Mouse (Mus musculus): ENCODE results near the gene Clec16a. TPM values are rescaled to one million over a fixed set of nuclear protein-coding genes. Genes with fewer than 3 reads are reported as not detected.

Gene Clec16a
- polyA plus RNA-seq, 1 experiment from 2014 or later: 31.0 TPM

GRCm38 (mm10) chr16:10511134-10511520 lies 34.0 kb upstream of the Clec16a start:
- Histone ChIP-seq H3K27me3 (ENCODE audit: control insufficient read depth, insufficient read depth, low read length) (no peaks in the 10 kb centered on the region), H3K27ac (ENCODE audit: low read length) (no peak overlapping the region), H3K36me3 (ENCODE audit: control insufficient read depth, insufficient read depth, low read length) (no peaks in the 10 kb centered on the region), H3K4me1 (ENCODE audit: control insufficient read depth, insufficient read depth, low read length) (no peaks in the 10 kb centered on the region), H3K9ac (ENCODE audit: low read length) (no peak overlapping the region), H3K4me3 (replicated peaks; ENCODE audit: low read length) (no peak overlapping the region), H3K9me3 (replicated peaks; ENCODE audit: control insufficient read depth, low read length) (no peaks in the 10 kb centered on the region), H3K4me2 (ENCODE audit: low read depth, low read length) (no peak overlapping the region)
- WGBS: 81% methylated on average over 12 of the region's 12 CpGs
- ATAC-seq (ENCODE audit: insufficient read depth, low FRiP score): no peak

DNA sequence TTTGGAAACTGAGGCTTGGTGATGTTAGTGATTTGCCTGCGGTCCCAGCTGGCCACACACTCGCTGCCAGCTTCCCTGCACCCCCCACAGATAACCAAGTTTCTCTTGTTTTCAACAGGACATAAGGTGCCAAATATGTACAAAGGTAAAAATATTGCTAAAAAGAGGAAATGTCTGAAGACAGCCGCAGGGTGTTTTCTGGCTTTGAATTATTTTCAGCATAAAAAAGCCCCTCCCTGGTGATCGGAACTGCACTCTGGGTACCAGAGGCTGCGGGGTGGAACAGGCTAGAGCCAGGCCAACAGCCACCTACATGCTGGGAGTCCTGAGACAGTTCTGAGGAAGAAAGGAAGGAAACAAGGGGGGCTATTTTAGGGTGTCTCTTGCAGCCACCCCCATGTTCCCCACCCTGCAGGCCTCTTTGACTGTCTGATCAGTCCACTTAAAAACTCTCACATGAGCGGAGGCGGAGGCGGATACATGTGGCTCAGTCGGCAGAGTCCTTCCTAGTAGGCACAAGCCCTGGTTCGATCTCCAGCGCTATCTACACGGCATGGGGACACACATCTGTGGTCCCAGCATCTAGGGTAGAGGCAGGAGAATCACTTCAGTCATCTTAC lies 29.1 kb upstream of the Clec16a start:
- no peak overlapping the region for H3K4me3 ChIP-seq (replicated peaks; ENCODE audit: low read length)
- WGBS: 85% methylated on average over 12 of the region's 12 CpGs
- no peaks in the 10 kb centered on the region for H3K9me3 ChIP-seq (replicated peaks; ENCODE audit: control insufficient read depth, low read length)
- H3K36me3 ChIP-seq (ENCODE audit: control insufficient read depth, insufficient read depth, low read length): no peaks in the 10 kb centered on the region
- no peak overlapping the region for H3K9ac ChIP-seq (ENCODE audit: low read length)
- no peak overlapping the region for H3K27ac ChIP-seq (ENCODE audit: low read length)
- H3K27me3 ChIP-seq (ENCODE audit: control insufficient read depth, insufficient read depth, low read length): no peaks in the 10 kb centered on the region
- H3K4me1 ChIP-seq (ENCODE audit: control insufficient read depth, insufficient read depth, low read length): no peaks in the 10 kb centered on the region
- no peak for ATAC-seq (ENCODE audit: insufficient read depth, low FRiP score)
- H3K4me2 ChIP-seq (ENCODE audit: low read depth, low read length): no peak overlapping the region

DNA sequence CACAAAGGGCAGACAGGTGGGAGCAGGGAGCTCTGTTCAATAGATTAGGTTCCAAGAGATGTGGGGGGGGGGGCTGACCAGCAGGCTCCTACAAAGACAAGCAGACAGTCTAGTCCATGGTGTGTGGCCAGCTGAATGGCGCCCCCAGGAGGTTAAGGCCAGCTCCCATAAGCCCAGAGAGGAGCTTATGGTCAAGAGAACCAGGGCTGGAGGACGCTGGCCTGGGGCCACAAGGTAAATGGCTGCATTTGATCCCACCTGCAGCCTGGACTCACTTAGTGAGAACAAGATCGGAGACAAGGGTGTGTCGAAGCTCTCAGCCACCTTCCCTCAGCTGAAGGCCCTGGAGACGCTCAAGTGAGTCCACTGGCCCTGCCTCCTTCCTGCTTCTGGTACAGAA lies 27.1 kb upstream of the Clec16a start:
- Histone ChIP-seq H3K27ac (ENCODE audit: low read length) (no peak overlapping the region), H3K9ac (ENCODE audit: low read length) (no peak overlapping the region), H3K4me1 (ENCODE audit: control insufficient read depth, insufficient read depth, low read length) (no peaks in the 10 kb centered on the region), H3K9me3 (replicated peaks; ENCODE audit: control insufficient read depth, low read length) (no peaks in the 10 kb centered on the region), H3K36me3 (ENCODE audit: control insufficient read depth, insufficient read depth, low read length) (no peaks in the 10 kb centered on the region), H3K4me3 (replicated peaks; ENCODE audit: low read length) (no peak overlapping the region), H3K27me3 (ENCODE audit: control insufficient read depth, insufficient read depth, low read length) (no peaks in the 10 kb centered on the region), H3K4me2 (ENCODE audit: low read depth, low read length) (no peak overlapping the region)
- 51% methylated on average over 5 of the region's 5 CpGs for WGBS
- no peak for ATAC-seq (ENCODE audit: insufficient read depth, low FRiP score)

GRCm38 (mm10) chr16:10520908-10521614 lies 24.1 kb upstream of the Clec16a start:
- H3K36me3 ChIP-seq (ENCODE audit: control insufficient read depth, insufficient read depth, low read length): no peaks in the 10 kb centered on the region
- no peaks in the 10 kb centered on the region for H3K9me3 ChIP-seq (replicated peaks; ENCODE audit: control insufficient read depth, low read length)
- no peak overlapping the region for H3K9ac ChIP-seq (ENCODE audit: low read length)
- no peak overlapping the region for H3K4me2 ChIP-seq (ENCODE audit: low read depth, low read length)
- 47% methylated on average over 2 of the region's 2 CpGs for WGBS
- H3K4me1 ChIP-seq (ENCODE audit: control insufficient read depth, insufficient read depth, low read length): no peaks in the 10 kb centered on the region
- H3K4me3 ChIP-seq (replicated peaks; ENCODE audit: low read length): no peak overlapping the region
- no peak overlapping the region for H3K27ac ChIP-seq (ENCODE audit: low read length)
- H3K27me3 ChIP-seq (ENCODE audit: control insufficient read depth, insufficient read depth, low read length): no peaks in the 10 kb centered on the region
- ATAC-seq (ENCODE audit: insufficient read depth, low FRiP score): peak; percentile 43

DNA sequence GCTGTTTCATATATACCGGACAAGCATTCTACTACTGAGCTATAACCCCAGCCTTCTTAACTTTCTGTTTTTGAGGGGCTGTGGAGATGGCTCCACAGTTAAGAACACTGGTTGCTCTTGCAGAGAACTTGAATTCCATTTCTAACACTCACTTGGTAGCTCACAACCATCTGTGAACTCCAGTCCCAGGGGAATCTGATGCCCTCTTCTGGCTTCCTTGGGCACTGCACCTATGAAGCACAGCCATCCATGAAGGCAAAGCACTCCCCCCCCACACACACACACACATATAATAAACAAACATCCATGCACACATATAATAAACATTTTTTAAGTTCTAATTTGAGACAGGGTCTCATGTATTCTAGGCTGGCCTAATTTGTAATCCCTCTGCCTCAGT lies 22.3 kb upstream of the Clec16a start:
- Histone ChIP-seq H3K9me3 (replicated peaks; ENCODE audit: control insufficient read depth, low read length) (no peaks in the 10 kb centered on the region), H3K4me3 (replicated peaks; ENCODE audit: low read length) (no peak overlapping the region), H3K9ac (ENCODE audit: low read length) (no peak overlapping the region), H3K4me2 (ENCODE audit: low read depth, low read length) (no peak overlapping the region), H3K4me1 (ENCODE audit: control insufficient read depth, insufficient read depth, low read length) (no peaks in the 10 kb centered on the region), H3K36me3 (ENCODE audit: control insufficient read depth, insufficient read depth, low read length) (no peaks in the 10 kb centered on the region), H3K27me3 (ENCODE audit: control insufficient read depth, insufficient read depth, low read length) (no peaks in the 10 kb centered on the region), H3K27ac (ENCODE audit: low read length) (no peak overlapping the region)
- WGBS: 100% methylated on average over 1 of the region's 1 CpGs
- ATAC-seq (ENCODE audit: insufficient read depth, low FRiP score): no peak

- Histone ChIP-seq H3K9ac (ENCODE audit: low read length) (no peak overlapping the region), H3K4me2 (ENCODE audit: low read depth, low read length) (no peak overlapping the region), H3K9me3 (replicated peaks; ENCODE audit: control insufficient read depth, low read length) (no peaks in the 10 kb centered on the region), H3K4me1 (ENCODE audit: control insufficient read depth, insufficient read depth, low read length) (no peaks in the 10 kb centered on the region), H3K4me3 (replicated peaks; ENCODE audit: low read length) (no peak overlapping the region), H3K27me3 (ENCODE audit: control insufficient read depth, insufficient read depth, low read length) (no peaks in the 10 kb centered on the region), H3K36me3 (ENCODE audit: control insufficient read depth, insufficient read depth, low read length) (no peaks in the 10 kb centered on the region), H3K27ac (ENCODE audit: low read length) (no peak overlapping the region)
- ATAC-seq (ENCODE audit: insufficient read depth, low FRiP score): no peak
- WGBS: 86% methylated on average over 8 of the region's 8 CpGs
These were observed 21.5 kb upstream of the Clec16a start for GRCm38 (mm10) chr16:10523650-10524049.

GRCm38 (mm10) chr16:10524866-10525609 lies 20.1 kb upstream of the Clec16a start:
- no peak for ATAC-seq (ENCODE audit: insufficient read depth, low FRiP score)
- Histone ChIP-seq H3K27me3 (ENCODE audit: control insufficient read depth, insufficient read depth, low read length) (no peaks in the 10 kb centered on the region), H3K4me3 (replicated peaks; ENCODE audit: low read length) (no peak overlapping the region), H3K9ac (ENCODE audit: low read length) (no peak overlapping the region), H3K36me3 (ENCODE audit: control insufficient read depth, insufficient read depth, low read length) (0 out of 2 replicates have a peak, but pooled peaks cover 4% of the 10 kb centered on the region), H3K27ac (ENCODE audit: low read length) (no peak overlapping the region), H3K4me1 (ENCODE audit: control insufficient read depth, insufficient read depth, low read length) (no peaks in the 10 kb centered on the region), H3K4me2 (ENCODE audit: low read depth, low read length) (no peak overlapping the region), H3K9me3 (replicated peaks; ENCODE audit: control insufficient read depth, low read length) (no peaks in the 10 kb centered on the region)
- 77% methylated on average over 4 of the region's 4 CpGs for WGBS

DNA sequence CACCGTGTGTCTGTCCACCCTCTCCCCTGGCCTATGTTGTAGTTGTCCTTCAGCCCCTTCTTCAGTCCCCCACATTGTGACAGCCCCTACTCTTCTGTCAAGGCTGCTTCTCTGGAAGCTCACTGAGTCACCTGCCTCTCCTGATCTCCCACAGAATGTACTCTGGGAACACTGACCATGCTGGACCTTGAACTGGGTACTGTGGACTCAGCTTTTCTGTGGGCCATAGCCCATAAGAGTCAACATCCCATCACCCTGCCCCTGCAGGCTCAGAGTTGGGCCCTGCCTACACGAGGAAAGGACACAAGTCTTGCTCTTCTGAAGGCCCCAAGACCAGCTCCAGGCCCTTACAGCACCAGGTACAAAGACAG lies 19.5 kb upstream of the Clec16a start:
- H3K9ac ChIP-seq (ENCODE audit: low read length): no peak overlapping the region
- no peak overlapping the region for H3K4me2 ChIP-seq (ENCODE audit: low read depth, low read length)
- no peak overlapping the region for H3K27ac ChIP-seq (ENCODE audit: low read length)
- ATAC-seq (ENCODE audit: insufficient read depth, low FRiP score): no peak
- H3K4me1 ChIP-seq (ENCODE audit: control insufficient read depth, insufficient read depth, low read length): no peaks in the 10 kb centered on the region
- no peaks in the 10 kb centered on the region for H3K27me3 ChIP-seq (ENCODE audit: control insufficient read depth, insufficient read depth, low read length)
- no peak overlapping the region for H3K4me3 ChIP-seq (replicated peaks; ENCODE audit: low read length)
- H3K9me3 ChIP-seq (replicated peaks; ENCODE audit: control insufficient read depth, low read length): no peaks in the 10 kb centered on the region
- 0 out of 2 replicates have a peak, but pooled peaks cover 4% of the 10 kb centered on the region for H3K36me3 ChIP-seq (ENCODE audit: control insufficient read depth, insufficient read depth, low read length)
- 59% methylated on average over 2 of the region's 2 CpGs for WGBS

GRCm38 (mm10) chr16:10527046-10527644 lies 18.0 kb upstream of the Clec16a start:
- no peaks in the 10 kb centered on the region for H3K4me1 ChIP-seq (ENCODE audit: control insufficient read depth, insufficient read depth, low read length)
- no peak overlapping the region for H3K4me3 ChIP-seq (replicated peaks; ENCODE audit: low read length)
- no peak for ATAC-seq (ENCODE audit: insufficient read depth, low FRiP score)
- H3K9me3 ChIP-seq (replicated peaks; ENCODE audit: control insufficient read depth, low read length): no peaks in the 10 kb centered on the region
- no peak overlapping the region for H3K9ac ChIP-seq (ENCODE audit: low read length)
- H3K27me3 ChIP-seq (ENCODE audit: control insufficient read depth, insufficient read depth, low read length): no peaks in the 10 kb centered on the region
- 80% methylated on average over 6 of the region's 6 CpGs for WGBS
- H3K4me2 ChIP-seq (ENCODE audit: low read depth, low read length): no peak overlapping the region
- H3K36me3 ChIP-seq (ENCODE audit: control insufficient read depth, insufficient read depth, low read length): 0 out of 2 replicates have a peak, but pooled peaks cover 4% of the 10 kb centered on the region
- H3K27ac ChIP-seq (ENCODE audit: low read length): no peak overlapping the region
